Mouse (Mus musculus) heart, embryonic 15.5 days (tissue): Measurements from ENCODE around the gene Antxrl. TPM values are rescaled to one million over a fixed set of nuclear protein-coding genes. Genes with fewer than 3 reads are reported as not detected.

Experiments used
- polyA plus RNA-seq: library from polyadenylated mRNA; unstranded; fragments of >200 nt; fragmentation: Nextera tagmentation; extraction: Ambion mirVana; gene quantifications from 2 replicates; pipeline ENCODE4 v1.2.1, GENCODE M21; 2015

Antxrl gene
- polyA plus RNA-seq, 1 experiment from 2014 or later, result not detected

Other genes with a start within 250 kb of the Antxrl start
- gene Gdf10, start 129.1 kb upstream of the Antxrl start, polyA plus RNA-seq, result 7.1 and 17.1 TPM in 2 replicates
- gene Gdf2, start 111.7 kb upstream of the Antxrl start, polyA plus RNA-seq, result 0.11 and 0.19 TPM in 2 replicates
- gene Rbp3, start 98.7 kb upstream of the Antxrl start, polyA plus RNA-seq, result 0.04 TPM in 1 of 2 replicates, not detected in the other
- 0.03 TPM in 1 of 2 replicates, not detected in the other for gene Zfp488, start 73.9 kb upstream of the Antxrl start, polyA plus RNA-seq
- not detected in 2 replicates for gene Gm30083, start 37.5 kb upstream of the Antxrl start, polyA plus RNA-seq
- gene Gm5460, start 35.9 kb upstream of the Antxrl start, polyA plus RNA-seq, result not detected in 2 replicates
- gene Anxa8, start 33.3 kb downstream of the Antxrl start, polyA plus RNA-seq, result 2.0 and 5.3 TPM in 2 replicates
- not detected in 2 replicates for gene A630023A22Rik, start 50.0 kb downstream of the Antxrl start, polyA plus RNA-seq
- gene Npy4r, start 99.8 kb downstream of the Antxrl start, polyA plus RNA-seq, result 0.13 and 0.15 TPM in 2 replicates
- 0.10 and 0.11 TPM in 2 replicates for gene Gprin2, start 148.9 kb downstream of the Antxrl start, polyA plus RNA-seq
- gene Syt15, start 166.9 kb downstream of the Antxrl start, polyA plus RNA-seq, result 0.35 and 0.77 TPM in 2 replicates